Mouse (Mus musculus) mouse trophoblast stem cell (cell line): Measurements from ENCODE around the gene Hist1h3d.
"Not testable (repeated sequence)": the region's sequence is repeated elsewhere in the genome, so short reads cannot be mapped to it uniquely, and the experiment has no call there.

ENCODE experiments used
- in situ Hi-C, 2 experiments: fragments of 300-500 bp; cut with MseI, MboI; formaldehyde crosslinking; loops; 2 replicates in 1 of 2; 3 replicates in 1 of 2; pipeline ENCODE4 v1.15.1; 2025

Hist1h3d gene

GRCm38 (mm10) chr13:23575271-23575851, at the start of gene Hist1h3d:
Gene Hist1h3d, plus strand, starts transcription at chr13:23575763.
- in situ Hi-C loops: no loop called here

GRCm38 (mm10) chr13:23525901-23526300, 49.7 kb upstream of the Hist1h3d start:
- in situ Hi-C loops: loop anchor here in 1 of 2 experiments (10.0 kb wide), 1 partner anchor 1481 kb away; the partner anchor contains the start of genes Hist1h2ag, Hist1h2bj and Hist1h4i

- in situ Hi-C loops: loop anchor here in 1 of 2 experiments (10.0 kb wide), 1 partner anchor 1482 kb away; the partner anchor contains the start of genes Hist1h2ag, Hist1h2bj and Hist1h4i
Measured at GRCm38 (mm10) chr13:23526312-23526711, 49.3 kb upstream of the Hist1h3d start.

GRCm38 (mm10) chr13:23529005-23529404, 46.6 kb upstream of the Hist1h3d start:
- in situ Hi-C loops: loop anchor here in 1 of 2 experiments (10.0 kb wide), 1 partner anchor 1484 kb away; the partner anchor contains the start of genes Hist1h2ag, Hist1h2bj and Hist1h4i

GRCm38 (mm10) chr13:23529480-23530165, 45.9 kb upstream of the Hist1h3d start:
- in situ Hi-C loops: loop anchor here in 1 of 2 experiments (10.0 kb wide), 1 partner anchor 1485 kb away; the partner anchor contains the start of genes Hist1h2ag, Hist1h2bj and Hist1h4i

GRCm38 (mm10) chr13:23530181-23530900, 45.2 kb upstream of the Hist1h3d start:
- in situ Hi-C loops: no loop called here

GRCm38 (mm10) chr13:23530901-23531875, 44.4 kb upstream of the Hist1h3d start, which contains the start of gene Hist1h4h:
Gene Hist1h4h, plus strand, starts transcription at chr13:23531050.
- in situ Hi-C loops: no loop called here

GRCm38 (mm10) chr13:23532262-23533075, 43.1 kb upstream of the Hist1h3d start:
- in situ Hi-C loops: no loop called here

GRCm38 (mm10) chr13:23533560-23534367, 41.8 kb upstream of the Hist1h3d start, which contains the start of gene Hist1h2af:
Gene Hist1h2af, plus strand, starts transcription at chr13:23533906.
- in situ Hi-C loops: not testable (repeated sequence)

- in situ Hi-C loops: no loop called here
Measured at GRCm38 (mm10) chr13:23534368-23535131, 41.0 kb upstream of the Hist1h3d start.

- in situ Hi-C loops: not testable (repeated sequence)
Measured at GRCm38 (mm10) chr13:23535137-23536075, 40.2 kb upstream of the Hist1h3d start, which contains the start of gene Hist1h3g. Gene Hist1h3g, plus strand, starts transcription at chr13:23535422.

- in situ Hi-C loops: no loop called here
Measured at GRCm38 (mm10) chr13:23536076-23536822, 39.3 kb upstream of the Hist1h3d start.

- in situ Hi-C loops: no loop called here
Measured at GRCm38 (mm10) chr13:23537006-23537710, 38.4 kb upstream of the Hist1h3d start.

- in situ Hi-C loops: no loop called here
Measured at GRCm38 (mm10) chr13:23538249-23538648, 37.3 kb upstream of the Hist1h3d start.

GRCm38 (mm10) chr13:23539821-23540220, 35.7 kb upstream of the Hist1h3d start:
- in situ Hi-C loops: not testable (repeated sequence)

GRCm38 (mm10) chr13:23541497-23541896, 34.1 kb upstream of the Hist1h3d start:
- in situ Hi-C loops: no loop called here
